Mouse (Mus musculus) limb, embryonic 11.5 days (tissue): Measurements from ENCODE around the gene Ddx6. TPM values are rescaled to one million over a fixed set of nuclear protein-coding genes. Genes with fewer than 3 reads are reported as not detected.

Experiments
- polyA plus RNA-seq: library from polyadenylated mRNA; unstranded; fragments of >200 nt; fragmentation: Nextera tagmentation; extraction: Ambion mirVana; gene quantifications from 2 replicates; pipeline ENCODE4 v1.2.1, GENCODE M21; 2014

The Ddx6 gene
- polyA plus RNA-seq, 1 experiment from 2014 or later: 16.1 TPM

Other genes starting within 250 kb of the Ddx6 start
- 26.4 and 26.6 TPM in 2 replicates for gene Vps11, start 243.2 kb upstream of the Ddx6 start, polyA plus RNA-seq
- 36.1 and 39.7 TPM in 2 replicates for gene Hyou1, start 225.4 kb upstream of the Ddx6 start, polyA plus RNA-seq
- 10.1 and 10.6 TPM in 2 replicates for gene Slc37a4, start 208.0 kb upstream of the Ddx6 start, polyA plus RNA-seq
- gene Rps25, start 197.8 kb upstream of the Ddx6 start, polyA plus RNA-seq: 2,256 and 2,311 TPM in 2 replicates
- 141 TPM in 2 replicates for gene Trappc4, start 197.3 kb upstream of the Ddx6 start, polyA plus RNA-seq
- gene Ccdc84, start 186.3 kb upstream of the Ddx6 start, polyA plus RNA-seq: 22.0 and 27.1 TPM in 2 replicates
- not detected in 2 replicates for gene Foxr1, start 163.8 kb upstream of the Ddx6 start, polyA plus RNA-seq
- gene Upk2, start 149.9 kb upstream of the Ddx6 start, polyA plus RNA-seq: 0.59 and 0.99 TPM in 2 replicates
- 11.6 and 12.3 TPM in 2 replicates for gene Bcl9l, start 122.1 kb upstream of the Ddx6 start, polyA plus RNA-seq
- gene Cxcr5, start 43.0 kb upstream of the Ddx6 start, polyA plus RNA-seq: 0.05 TPM in 1 of 2 replicates, not detected in the other
- not detected in 2 replicates for gene Treh, start 68.3 kb downstream of the Ddx6 start, polyA plus RNA-seq
- 41.6 and 44.1 TPM in 2 replicates for gene Phldb1, start 130.3 kb downstream of the Ddx6 start, polyA plus RNA-seq
- 209 and 223 TPM in 2 replicates for gene Arcn1, start 163.0 kb downstream of the Ddx6 start, polyA plus RNA-seq
- 134 and 152 TPM in 2 replicates for gene Ift46, start 163.0 kb downstream of the Ddx6 start, polyA plus RNA-seq
- 1.7 and 2.7 TPM in 2 replicates for gene Tmem25, start 194.4 kb downstream of the Ddx6 start, polyA plus RNA-seq
- gene Ttc36, start 198.2 kb downstream of the Ddx6 start, polyA plus RNA-seq: 0.57 TPM in 1 of 2 replicates, not detected in the other